Mouse (Mus musculus) myocyte (in vitro differentiated cells): Measurements from ENCODE around the gene Lipe.

Source experiments
- CEBPB ChIP-seq: IDR thresholded peaks from 2 replicates; pipeline ENCODE4 v1.6.1; 2011; ENCODE audit warnings: mild to moderate bottlenecking, moderate library complexity; ENCODE audit not compliant: poor library complexity, insufficient read depth, severe bottlenecking
- E2F4 ChIP-seq: IDR thresholded peaks from one replicate; pipeline ENCODE4 v1.6.1; 2011; ENCODE audit warnings: mild to moderate bottlenecking, control low read depth, moderate library complexity; ENCODE audit not compliant: insufficient read depth
- MAX ChIP-seq: IDR thresholded peaks from one replicate; pipeline ENCODE4 v1.6.1; 2011; ENCODE audit warnings: low read depth, mild to moderate bottlenecking, control low read depth
- MYOD1 ChIP-seq, 3 experiments: IDR thresholded peaks; one replicate each; pipeline ENCODE4 v1.6.1; 2011; ENCODE audit warnings: control low read depth in 2 of 3, low read depth in 2 of 3, mild to moderate bottlenecking in 2 of 3, moderate library complexity in 1 of 3; ENCODE audit not compliant: insufficient read length in 2 of 3, control insufficient read depth in 1 of 3
- MYOG ChIP-seq, 3 experiments: IDR thresholded peaks; one replicate each; pipeline ENCODE4 v1.6.1; 2011; ENCODE audit warnings: control low read depth in 2 of 3, low read depth in 2 of 3, mild to moderate bottlenecking in 2 of 3; ENCODE audit not compliant: insufficient read length in 2 of 3, control insufficient read depth in 1 of 3, insufficient read depth in 1 of 3
- POLR2A ChIP-seq: IDR thresholded peaks from one replicate; pipeline ENCODE4 v1.6.1; 2011; ENCODE audit warnings: low read depth, mild to moderate bottlenecking, control low read depth, moderate library complexity; ENCODE audit not compliant: insufficient read length
- POLR2AphosphoS2 ChIP-seq: IDR thresholded peaks from one replicate; pipeline ENCODE4 v1.6.1; 2011; ENCODE audit warnings: low read depth, control low read depth; ENCODE audit not compliant: insufficient read length
- TCF12 ChIP-seq: IDR thresholded peaks from one replicate; pipeline ENCODE4 v1.6.1; 2011; ENCODE audit warnings: mild to moderate bottlenecking, control low read depth; ENCODE audit not compliant: poor library complexity, insufficient read depth, severe bottlenecking
- USF1 ChIP-seq: IDR thresholded peaks from one replicate; pipeline ENCODE4 v1.6.1; 2011; ENCODE audit warnings: low read depth, mild to moderate bottlenecking, control low read depth, moderate library complexity

DNA sequence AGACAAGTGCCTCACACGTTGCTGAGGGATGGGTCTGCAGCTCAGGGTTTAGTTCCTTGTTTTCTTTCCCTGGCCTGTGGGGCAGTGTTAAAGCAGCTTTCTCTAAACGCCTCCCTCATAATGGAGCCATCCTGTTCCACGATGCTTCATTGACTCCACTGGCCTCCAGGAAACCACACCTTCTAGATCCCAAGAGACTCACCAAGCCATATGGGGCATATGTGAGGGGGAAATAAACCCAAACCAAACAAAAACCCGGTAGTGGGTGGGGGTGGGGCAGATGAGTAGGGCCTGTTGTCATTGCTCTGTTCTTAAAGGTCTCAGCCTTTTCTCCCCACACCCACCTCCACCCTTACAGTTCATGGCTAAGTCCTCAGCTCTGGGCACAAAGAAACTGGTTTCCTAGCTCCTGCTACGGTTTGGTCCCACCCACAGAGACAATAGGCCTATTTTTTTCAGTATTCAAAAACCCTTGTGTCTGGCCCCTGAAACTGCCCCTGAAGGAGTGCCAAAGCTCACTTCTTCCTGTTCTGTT lies 34.6 kb upstream of the Lipe start:
- no peak for TF ChIP-seq TCF12
- TF ChIP-seq POLR2A = no peak
- no peak for TF ChIP-seq MYOG (IDR thresholded peaks at IDR 0.05; ENCODE audit: control insufficient read depth in 1 of 3, insufficient read depth in 1 of 3, insufficient read length in 2 of 3, low read depth in 2 of 3)
- TF ChIP-seq E2F4 = no peak
- TF ChIP-seq USF1 = no peak
- no peak for TF ChIP-seq POLR2AphosphoS2
- TF ChIP-seq MYOD1 (IDR thresholded peaks at IDR 0.05; ENCODE audit: control insufficient read depth in 1 of 3, insufficient read length in 2 of 3, low read depth in 2 of 3) = no peak
- no peak for TF ChIP-seq CEBPB
- no peak for TF ChIP-seq MAX
